ENCODE assay signal across 9 mouse cellular contexts in genomic region chr4:82690267-82690666, GRCm38 (mm10). TPM values are rescaled to one million over a fixed set of nuclear protein-coding genes. Genes with fewer than 3 reads are reported as not detected.
DNase-seq lines count a peak whose midpoint lies in the region; ATAC-seq lines count a peak whose summit lies in the region.
"Had no signal": no experiment of that assay in that cellular context is flagged by ENCODE, and none has a peak within 500 bp of the region (broad histone marks: within the 10 kb centered on the region; RNA-seq: fewer than 3 reads in every experiment).

No protein-coding gene starts in this region.

- WGBS in intestine, embryonic 15.5 days, result 40% methylated on average over 7 of the region's 7 CpGs
- WGBS in neural tube, embryonic 14.5 days, result 33% methylated on average over 7 of the region's 7 CpGs

- no peak overlapping the region for H3K27ac ChIP-seq in intestine, embryonic 15.5 days
- no peak overlapping the region for H3K27ac ChIP-seq in neural tube, embryonic 14.5 days (ENCODE audit: low read depth, low read length)

- H3K4me3 ChIP-seq in intestine, embryonic 15.5 days (replicated peaks), result no peak overlapping the region
- no peak overlapping the region for H3K4me3 ChIP-seq in neural tube, embryonic 14.5 days (ENCODE audit: low read depth, low read length)

- H3K36me3 ChIP-seq in intestine, embryonic 15.5 days, result no peaks in the 10 kb centered on the region
- H3K36me3 ChIP-seq in neural tube, embryonic 14.5 days (ENCODE audit: control insufficient read depth, insufficient read depth, low read length), result no peaks in the 10 kb centered on the region

- H3K4me2 ChIP-seq in intestine, embryonic 15.5 days (replicated peaks), result no peak overlapping the region
- no peak overlapping the region for H3K4me2 ChIP-seq in neural tube, embryonic 14.5 days (ENCODE audit: low read depth, low read length)

- peak; percentile 78 for ATAC-seq in intestine, embryonic 15.5 days
- ATAC-seq in neural tube, embryonic 14.5 days (ENCODE audit: low read depth), result peak; percentile 85
- ATAC-seq in megakaryocyte-erythroid progenitor cell, adult 5-6 weeks (replicated peaks; ENCODE audit: low FRiP score, low TSS enrichment, poor library complexity, severe bottlenecking), result no peak

- H3K27me3 ChIP-seq in intestine, embryonic 15.5 days (replicated peaks), result no peaks in the 10 kb centered on the region
- no peaks in the 10 kb centered on the region for H3K27me3 ChIP-seq in neural tube, embryonic 14.5 days (ENCODE audit: control insufficient read depth, insufficient read depth, low read length)

- H3K4me1 ChIP-seq in intestine, embryonic 15.5 days (replicated peaks), result 0 out of 2 replicates have a peak, but pooled peaks cover 2% of the 10 kb centered on the region
- H3K4me1 ChIP-seq in neural tube, embryonic 14.5 days (ENCODE audit: control insufficient read depth, insufficient read depth, low read length), result peaks cover 10% of the 10 kb centered on the region; the same call in 1 of the 2 replicates

- no peaks in the 10 kb centered on the region for H3K9me3 ChIP-seq in intestine, embryonic 15.5 days
- no peaks in the 10 kb centered on the region for H3K9me3 ChIP-seq in neural tube, embryonic 14.5 days (ENCODE audit: control insufficient read depth, low read length)

- intact Hi-C loops in left cerebral cortex, postnatal 14 days (cut with DNase I), result no loop called here
- intact Hi-C loops in gastrocnemius, postnatal 14 days (cut with DNase I; ENCODE audit: low total_unique reads), result no loop called here

- H3K9ac ChIP-seq in intestine, embryonic 15.5 days, result no peak overlapping the region
- no peak overlapping the region for H3K9ac ChIP-seq in neural tube, embryonic 14.5 days (replicated peaks; ENCODE audit: low read depth, low read length)

- peak; percentile 27 to 37 for DNase-seq in left cerebral cortex, postnatal 14 days (ENCODE audit: low spot score in 2 of 2)
- DNase-seq in left cerebral cortex, adult 11 months (ENCODE audit: low spot score), result no peak
- DNase-seq in cerebellum, adult 9-10 months, result peak; percentile 89
- peak; percentile 74 for DNase-seq in gastrocnemius, postnatal 14 days
- no peak for DNase-seq in thymus, postnatal 14 days

RNA-seq across cellular contexts. Expression of gene Nfib, which starts 15.3 kb away (rescaled TPM):
- 100 to 1,000 TPM in 1 of 2 experiments, 10 to 100 TPM in 1; 94.4 to 100 TPM for total RNA-seq in left cerebral cortex, postnatal 14 days (2021)
- 100 to 1,000 TPM in 1 of 2 experiments, 10 to 100 TPM in 1; 92.9 to 104 TPM for total RNA-seq in gastrocnemius, postnatal 14 days (2021)
- polyA plus RNA-seq in intestine, embryonic 15.5 days (2015; fragmentation: Nextera tagmentation; extraction: Ambion mirVana), result 41.1 and 41.4 TPM in 2 replicates
- 111 and 113 TPM in 2 replicates for polyA plus RNA-seq in neural tube, embryonic 14.5 days (2014; fragmentation: Nextera tagmentation; extraction: Ambion mirVana)
- total RNA-seq in megakaryocyte-erythroid progenitor cell, adult 5-6 weeks (2014; fragmentation: Nextera tagmentation), result not detected in 2 replicates
- total RNA-seq in megakaryocyte-erythroid progenitor cell, adult 5-6 weeks (2017), result not detected in 2 replicates
- total RNA-seq: neutrophil, adult 5-6 weeks had no signal

Comparison
In these comparisons a context has a peak if more than half of its experiments do, and no peak if none do; other contexts are left out.
1. DNase-seq: peak in left cerebral cortex, postnatal 14 days (2 of 2), cerebellum, adult 9-10 months (single experiment) and gastrocnemius, postnatal 14 days (single experiment); none in left cerebral cortex, adult 11 months (single experiment) and thymus, postnatal 14 days (single experiment).
2. RNA of gene Nfib, which starts 15.3 kb away (total RNA-seq): 92.9 to 104 TPM in gastrocnemius, postnatal 14 days and 94.4 to 100 TPM in left cerebral cortex, postnatal 14 days; not detected in megakaryocyte-erythroid progenitor cell, adult 5-6 weeks; every median in the first group is over 10 times any median in the second.